Mouse (Mus musculus): ENCODE results near the gene Barx2.

Gene Barx2

GRCm38 (mm10) chr9:31888333-31888732 is 24.9 kb downstream of the Barx2 start:
- no peak for DNase-seq (ENCODE audit: low read depth in 2 of 2, low spot score in 2 of 2)

- DNase-seq (ENCODE audit: low read depth in 2 of 2, low spot score in 2 of 2) = no peak
Measured at GRCm38 (mm10) chr9:31886258-31886657, 27.0 kb downstream of the Barx2 start.

GRCm38 (mm10) chr9:31882376-31882775 is 30.9 kb downstream of the Barx2 start:
- DNase-seq (ENCODE audit: low read depth in 2 of 2, low spot score in 2 of 2) = no peak

- DNase-seq (ENCODE audit: low read depth in 2 of 2, low spot score in 2 of 2) = no peak
Measured at GRCm38 (mm10) chr9:31875556-31875955, 37.7 kb downstream of the Barx2 start.

GRCm38 (mm10) chr9:31874236-31874635 is 39.0 kb downstream of the Barx2 start:
- no peak for DNase-seq (ENCODE audit: low read depth in 2 of 2, low spot score in 2 of 2)

- DNase-seq (ENCODE audit: low read depth in 2 of 2, low spot score in 2 of 2) = no peak
Measured at GRCm38 (mm10) chr9:31871410-31871809, 41.9 kb downstream of the Barx2 start.

GRCm38 (mm10) chr9:31868823-31869460 is 44.3 kb downstream of the Barx2 start:
- DNase-seq (ENCODE audit: low read depth in 2 of 2, low spot score in 2 of 2) = no peak

- no peak for DNase-seq (ENCODE audit: low read depth in 2 of 2, low spot score in 2 of 2)
Measured at GRCm38 (mm10) chr9:31863830-31864229, 49.4 kb downstream of the Barx2 start.

GRCm38 (mm10) chr9:31859446-31859845 is 53.8 kb downstream of the Barx2 start:
- no peak for DNase-seq (ENCODE audit: low read depth in 2 of 2, low spot score in 2 of 2)

GRCm38 (mm10) chr9:31858720-31859340 is 54.4 kb downstream of the Barx2 start:
- no peak for DNase-seq (ENCODE audit: low read depth in 2 of 2, low spot score in 2 of 2)

GRCm38 (mm10) chr9:31857512-31857911 is 55.8 kb downstream of the Barx2 start:
- DNase-seq (ENCODE audit: low read depth in 2 of 2, low spot score in 2 of 2) = no peak

GRCm38 (mm10) chr9:31856437-31856836 is 56.8 kb downstream of the Barx2 start:
- no peak for DNase-seq (ENCODE audit: low read depth in 2 of 2, low spot score in 2 of 2)

GRCm38 (mm10) chr9:31855668-31856067 is 57.6 kb downstream of the Barx2 start:
- DNase-seq (ENCODE audit: low read depth in 2 of 2, low spot score in 2 of 2) = no peak

- no peak for DNase-seq (ENCODE audit: low read depth in 2 of 2, low spot score in 2 of 2)
Measured at GRCm38 (mm10) chr9:31851710-31852109, 61.6 kb downstream of the Barx2 start.

GRCm38 (mm10) chr9:31850706-31851105 is 62.6 kb downstream of the Barx2 start:
- no peak for DNase-seq (ENCODE audit: low read depth in 2 of 2, low spot score in 2 of 2)

GRCm38 (mm10) chr9:31849387-31849786 is 63.9 kb downstream of the Barx2 start:
- DNase-seq (ENCODE audit: low read depth in 2 of 2, low spot score in 2 of 2) = no peak

GRCm38 (mm10) chr9:31844614-31845013 is 68.6 kb downstream of the Barx2 start:
- DNase-seq (ENCODE audit: low read depth in 2 of 2, low spot score in 2 of 2) = no peak

- no peak for DNase-seq (ENCODE audit: low read depth in 2 of 2, low spot score in 2 of 2)
Measured at GRCm38 (mm10) chr9:31841108-31841815, 72.0 kb downstream of the Barx2 start.

GRCm38 (mm10) chr9:31840571-31840970 is 72.7 kb downstream of the Barx2 start:
- DNase-seq (ENCODE audit: low read depth in 2 of 2, low spot score in 2 of 2) = no peak

GRCm38 (mm10) chr9:31840037-31840436 is 73.2 kb downstream of the Barx2 start:
- DNase-seq (ENCODE audit: low read depth in 2 of 2, low spot score in 2 of 2) = no peak

GRCm38 (mm10) chr9:31839106-31840027 is 73.9 kb downstream of the Barx2 start:
- DNase-seq (ENCODE audit: low read depth in 2 of 2, low spot score in 2 of 2) = no peak

Data from CD8-positive naive resting alpha-beta T cell, adult 2 months (primary cell).